Mouse (Mus musculus) spleen, adult 2 months (tissue): ENCODE data around the gene Coa3.

Experiments used
- CTCF ChIP-seq: fragments of 200-500 bp; IDR thresholded peaks from 2 replicates; pipeline ENCODE4 v1.5.1; 2011; ENCODE audit warnings: mild to moderate bottlenecking, inconsistent platforms; ENCODE audit not compliant: insufficient read depth, insufficient read length, insufficient replicate concordance; ENCODE audit errors: extremely low read depth
- POLR2A ChIP-seq: fragments of 200-500 bp; IDR thresholded peaks from 2 replicates; pipeline ENCODE4 v1.6.1; 2011; ENCODE audit warnings: low read depth, low read length, inconsistent platforms

DNA sequence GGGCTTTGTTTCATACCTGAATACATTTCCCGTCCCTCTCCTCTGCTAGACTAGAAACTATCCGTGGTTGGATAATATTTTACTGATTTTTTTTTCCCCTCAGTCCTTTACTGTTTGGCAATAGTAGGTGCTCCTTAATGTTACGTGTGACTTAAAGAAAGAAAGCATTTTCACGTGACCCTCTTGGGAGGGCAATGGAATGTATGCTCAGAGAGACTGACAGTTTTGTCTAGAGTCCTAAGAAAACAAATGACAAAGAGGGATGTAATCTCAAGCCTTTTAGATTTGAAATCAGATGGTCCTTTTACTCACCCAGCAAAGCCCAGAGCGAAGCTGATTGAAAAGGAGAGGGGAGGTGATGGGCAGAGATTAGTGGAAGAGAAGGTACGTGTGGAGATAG lies 13.0 kb downstream of the Coa3 start:
- TF ChIP-seq CTCF (no peak), POLR2A (no peak)
